ENCODE assay signal across 9 mouse cellular contexts in the genomic region with DNA sequence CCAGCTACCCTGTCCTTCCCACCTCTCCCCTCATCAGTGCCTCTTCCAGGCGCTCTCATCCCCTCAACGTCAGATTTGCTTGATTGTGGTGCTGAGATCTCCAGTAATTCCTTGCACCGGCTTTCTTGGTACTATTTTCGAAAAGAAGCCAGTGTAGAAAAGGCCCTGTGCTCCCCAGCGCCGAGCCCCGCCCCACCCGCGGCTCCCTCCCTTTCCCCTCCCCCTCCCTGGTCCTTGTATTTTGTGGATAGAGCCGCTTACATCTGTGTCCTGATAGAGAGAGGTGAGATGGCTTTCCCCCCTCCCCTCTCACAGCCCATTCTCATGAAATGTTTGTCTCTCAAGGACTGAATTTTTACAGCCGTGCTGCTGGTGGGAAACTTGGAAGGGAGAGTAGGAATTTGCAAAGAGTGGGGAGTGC.
DNase-seq lines count a peak whose midpoint lies in the region.
"Had no signal": no experiment of that assay in that cellular context is flagged by ENCODE, and none has a peak within 500 bp of the region (broad histone marks: within the 10 kb centered on the region; RNA-seq: fewer than 3 reads in every experiment).

No protein-coding gene starts in this region.

- intact Hi-C loops in heart, postnatal 10 days (cut with DNase I): loop anchor here (10.0 kb wide), 2 partner anchors 379 to 629 kb away; no protein-coding TSS in a partner anchor

- peak; percentile 3 for DNase-seq in adrenal gland, adult 2 months
- DNase-seq in adrenal gland, adult 8-10 months: no peak
- DNase-seq in embryonic facial prominence, embryonic 10.5 days (ENCODE audit: low spot score): peak; percentile 69
- peak; percentile 10 to 12 for DNase-seq in heart, postnatal 10 days
- peak; percentile 51 for DNase-seq in midbrain, embryonic 10.5 days (ENCODE audit: low spot score)
- no peak for DNase-seq in urinary bladder, adult 2 months (ENCODE audit: low spot score)
- no peak for DNase-seq in thymus, postnatal 10 days (ENCODE audit: low spot score in 2 of 2)
- DNase-seq in adrenal gland, adult 18-20 months (ENCODE audit: low spot score in 2 of 2): no peak
- DNase-seq: liver, embryonic 13.5 days had no signal

- peaks cover 6% of the 10 kb centered on the region for H3K27me3 ChIP-seq in embryonic facial prominence, embryonic 10.5 days (replicated peaks; ENCODE audit: low read depth, poor library complexity, severe bottlenecking)
- peaks cover 15% of the 10 kb centered on the region for H3K27me3 ChIP-seq in midbrain, embryonic 10.5 days (ENCODE audit: low read depth, poor library complexity, severe bottlenecking)
- H3K27me3 ChIP-seq: liver, embryonic 13.5 days had no signal

- peak overlapping the region; percentile 83 for H3K27ac ChIP-seq in embryonic facial prominence, embryonic 10.5 days (replicated peaks)
- H3K27ac ChIP-seq in midbrain, embryonic 10.5 days (replicated peaks): peak overlapping the region; percentile 81
- H3K27ac ChIP-seq: liver, embryonic 13.5 days had no signal

- H3K9me3 ChIP-seq in embryonic facial prominence, embryonic 10.5 days: 0 out of 2 replicates have a peak, but pooled peaks cover 3% of the 10 kb centered on the region
- peaks cover 6% of the 10 kb centered on the region; the same call in 1 of the 2 replicates for H3K9me3 ChIP-seq in midbrain, embryonic 10.5 days (replicated peaks)

- WGBS in embryonic facial prominence, embryonic 10.5 days: 3% methylated on average over 11 of the region's 11 CpGs
- 3% methylated on average over 11 of the region's 11 CpGs for WGBS in midbrain, embryonic 10.5 days

- H3K4me3 ChIP-seq in embryonic facial prominence, embryonic 10.5 days: peak overlapping the region; percentile 37
- peak overlapping the region; percentile 43 for H3K4me3 ChIP-seq in midbrain, embryonic 10.5 days
- H3K4me3 ChIP-seq: liver, embryonic 13.5 days had no signal

- H3K4me1 ChIP-seq in embryonic facial prominence, embryonic 10.5 days: peaks cover 64% of the 10 kb centered on the region
- peaks cover 21% of the 10 kb centered on the region for H3K4me1 ChIP-seq in midbrain, embryonic 10.5 days
- H3K4me1 ChIP-seq: liver, embryonic 13.5 days had no signal

- no peaks in the 10 kb centered on the region for H3K36me3 ChIP-seq in embryonic facial prominence, embryonic 10.5 days (replicated peaks)
- no peaks in the 10 kb centered on the region for H3K36me3 ChIP-seq in midbrain, embryonic 10.5 days
- H3K36me3 ChIP-seq: liver, embryonic 13.5 days had no signal

Comparison
In these comparisons a context has a peak if more than half of its experiments do, and no peak if none do; other contexts are left out.
1. DNase-seq: peak in adrenal gland, adult 2 months (single experiment), embryonic facial prominence, embryonic 10.5 days (single experiment), heart, postnatal 10 days (2 of 2) and midbrain, embryonic 10.5 days (single experiment); none in adrenal gland, adult 8-10 months (single experiment), urinary bladder, adult 2 months (single experiment), thymus, postnatal 10 days (0 of 2) and adrenal gland, adult 18-20 months (0 of 2).